Mouse (Mus musculus) liver, adult 2 months (tissue): ENCODE data around the gene Fam71e2. TPM values are rescaled to one million over a fixed set of nuclear protein-coding genes. Genes with fewer than 3 reads are reported as not detected.
A peak's percentile ranks its signal among the peaks of the same experiment; 100 is the strongest.

Source experiments
- DNase-seq: peaks from one replicate; pipeline ENCODE4 v3.0.0-alpha.2; 2011; ENCODE audit warnings: low read depth, low spot score; ENCODE audit errors: extremely low read depth
- H3K27ac ChIP-seq: fragments of 200-500 bp; replicated peaks from 2 replicates; pipeline ENCODE4 v1.5.1; 2012; ENCODE audit warnings: low read depth, mild to moderate bottlenecking, control low read depth, inconsistent platforms, low read length; ENCODE audit not compliant: insufficient read depth
- H3K27me3 ChIP-seq: fragments of 200-500 bp; 2 replicates; pipeline ENCODE4 v1.6.1; 2012; ENCODE audit warnings: mild to moderate bottlenecking, moderate library complexity, low read length, inconsistent platforms; ENCODE audit not compliant: control insufficient read depth, insufficient read depth
- H3K36me3 ChIP-seq: fragments of 200-500 bp; 2 replicates; pipeline ENCODE4 v1.6.1; 2012; ENCODE audit warnings: low read length, inconsistent platforms; ENCODE audit not compliant: control insufficient read depth, insufficient read depth
- H3K4me1 ChIP-seq: fragments of 200-500 bp; 2 replicates; pipeline ENCODE4 v1.6.1; 2011; ENCODE audit warnings: low read length; ENCODE audit not compliant: control insufficient read depth, insufficient read depth
- H3K4me3 ChIP-seq: fragments of 200-500 bp; 2 replicates; pipeline ENCODE4 v1.5.1; 2011; ENCODE audit warnings: low read depth, mild to moderate bottlenecking, control low read depth, low read length, moderate library complexity; ENCODE audit not compliant: insufficient read depth
- H3K79me2 ChIP-seq: fragments of 200-500 bp; 2 replicates; pipeline ENCODE4 v1.6.1; 2012; ENCODE audit warnings: inconsistent platforms, mild to moderate bottlenecking, low read length, moderate library complexity; ENCODE audit not compliant: control insufficient read depth, insufficient read depth
- H3K9ac ChIP-seq: fragments of 200-500 bp; 2 replicates; pipeline ENCODE4 v1.6.1; 2012; ENCODE audit warnings: low read depth, mild to moderate bottlenecking, control low read depth, inconsistent platforms, low read length
- CTCF ChIP-seq: fragments of 200-500 bp; IDR thresholded peaks from 2 replicates; pipeline ENCODE4 v1.5.1; 2011; ENCODE audit warnings: low read depth, low read length, control low read depth
- POLR2A ChIP-seq: fragments of 200-500 bp; IDR thresholded peaks from 2 replicates; pipeline ENCODE4 v1.6.1; 2011; ENCODE audit warnings: low read length, control low read depth; ENCODE audit not compliant: insufficient read depth; ENCODE audit errors: extremely low read depth
- WGBS: fragments of 180-500 bp; shearing (Covaris S2); methylation state at CpG from one replicate; pipeline ENCODE4 v1.1.7; 2018; 5-methylcytosine and 5-hydroxymethylcytosine counted together
- polyA plus RNA-seq: library from polyadenylated mRNA; depleted of rRNA; stranded (reverse); fragments of >200 nt; gene quantifications from 2 replicates; pipeline ENCODE4 v1.2.3, GENCODE M21; 2012
- total RNA-seq: library from RNA; depleted of rRNA; stranded (reverse); fragments of >200 nt; gene quantifications from 2 replicates; pipeline ENCODE4 v1.2.3, GENCODE M21; 2014

Gene Fam71e2
- total and polyA plus RNA-seq, 2 experiments, result not detected

GRCm38 (mm10) chr7:4782759-4783158, 11.7 kb upstream of the Fam71e2 start, which contains the start of the genes Il11 and Tmem190:
Gene Il11, minus strand, starts transcription at chr7:4782859.
Gene Tmem190, plus strand, starts transcription at chr7:4782937.
- Histone ChIP-seq H3K27me3 (peaks cover 3% of the 10 kb centered on the region; the same call in 1 of the 2 replicates), H3K9ac (no peak within 1 kb of the TSS), H3K36me3 (no peaks in the 10 kb centered on the region; the same call in 1 of the 2 replicates), H3K79me2 (peaks cover 4% of the 10 kb centered on the region; the same call in 1 of the 2 replicates), H3K27ac (no peak within 1 kb of the TSS), H3K4me1 (no peaks in the 10 kb centered on the region), H3K4me3 (no peak within 1 kb of the TSS)
- no peak for DNase-seq
- 83% methylated on average over 2 of the region's 2 CpGs for WGBS
- TF ChIP-seq CTCF (no peak), POLR2A (no peak)

GRCm38 (mm10) chr7:4782130-4782529, 11.0 kb upstream of the Fam71e2 start:
- H3K27me3 ChIP-seq, result peaks cover 8% of the 10 kb centered on the region; the same call in 1 of the 2 replicates

GRCm38 (mm10) chr7:4779921-4780320, 8.8 kb upstream of the Fam71e2 start:
- Histone ChIP-seq H3K36me3 (no peaks in the 10 kb centered on the region; the same call in 1 of the 2 replicates), H3K4me3 (no peak overlapping the region), H3K27me3 (peaks cover 13% of the 10 kb centered on the region; the same call in 1 of the 2 replicates), H3K27ac (no peak overlapping the region), H3K9ac (no peak overlapping the region), H3K79me2 (no peaks in the 10 kb centered on the region), H3K4me1 (peaks cover 7% of the 10 kb centered on the region; the same call in 1 of the 2 replicates)
- TF ChIP-seq POLR2A, result no peak
- no peak for TF ChIP-seq CTCF
- 47% methylated on average over 5 of the region's 5 CpGs for WGBS
- no peak for DNase-seq

More at GRCm38 (mm10) chr7:4782130-4782529, 11.0 kb upstream of the Fam71e2 start:
- no peak for DNase-seq
- peaks cover 5% of the 10 kb centered on the region; the same call in 1 of the 2 replicates for H3K4me1 ChIP-seq
- no peak overlapping the region for H3K4me3 ChIP-seq
- 36% methylated on average over 3 of the region's 3 CpGs for WGBS
- H3K36me3 ChIP-seq, result no peaks in the 10 kb centered on the region; the same call in 1 of the 2 replicates
- no peaks in the 10 kb centered on the region for H3K79me2 ChIP-seq
- H3K27ac ChIP-seq, result no peak overlapping the region
- no peak overlapping the region for H3K9ac ChIP-seq
- no peak for TF ChIP-seq CTCF
- TF ChIP-seq POLR2A, result no peak

GRCm38 (mm10) chr7:4777851-4778637, 6.9 kb upstream of the Fam71e2 start:
- no peak for DNase-seq
- H3K36me3 ChIP-seq, result no peaks in the 10 kb centered on the region
- 11% methylated on average over 20 of the region's 20 CpGs for WGBS
- no peak overlapping the region for H3K9ac ChIP-seq
- H3K4me3 ChIP-seq, result no peak overlapping the region
- no peaks in the 10 kb centered on the region for H3K79me2 ChIP-seq
- peaks cover 13% of the 10 kb centered on the region; the same call in 1 of the 2 replicates for H3K27me3 ChIP-seq
- no peak overlapping the region for H3K27ac ChIP-seq
- H3K4me1 ChIP-seq, result peaks cover 7% of the 10 kb centered on the region; the same call in 1 of the 2 replicates
- TF ChIP-seq POLR2A, result no peak
- TF ChIP-seq CTCF, result no peak

GRCm38 (mm10) chr7:4776861-4777830, 6.0 kb upstream of the Fam71e2 start:
- Histone ChIP-seq H3K36me3 (no peaks in the 10 kb centered on the region), H3K27ac (no peak overlapping the region), H3K4me3 (peak overlapping the region; percentile 64; the same call in 1 of the 2 replicates), H3K79me2 (no peaks in the 10 kb centered on the region), H3K9ac (peak overlapping the region; percentile 49; the same call in 1 of the 2 replicates), H3K4me1 (peaks cover 7% of the 10 kb centered on the region; the same call in 1 of the 2 replicates), H3K27me3 (peaks cover 13% of the 10 kb centered on the region; the same call in 1 of the 2 replicates)
- DNase-seq, result no peak
- TF ChIP-seq POLR2A (no peak), CTCF (no peak)
- WGBS, result 3% methylated on average over 45 of the region's 56 CpGs
